Mouse (Mus musculus) gastrocnemius, adult 2 months (tissue): ENCODE data around the gene Lbh. TPM values are rescaled to one million over a fixed set of nuclear protein-coding genes. Genes with fewer than 3 reads are reported as not detected.

Source experiments
- DNase-seq: peaks from one replicate; pipeline ENCODE4 v3.0.0; 2022
- H3K27ac ChIP-seq: fragments of 200-600 bp; 2 replicates; pipeline ENCODE4 v1.8.1; 2022; ENCODE audit warnings: mild to moderate bottlenecking
- H3K4me3 ChIP-seq: fragments of 200-600 bp; 2 replicates; pipeline ENCODE4 v1.8.1; 2022; ENCODE audit warnings: mild to moderate bottlenecking, moderate library complexity
- CTCF ChIP-seq: fragments of 200-600 bp; IDR thresholded peaks from 2 replicates; pipeline ENCODE4 v1.8.1; 2022; ENCODE audit warnings: antibody characterized with exemption, mild to moderate bottlenecking, moderate library complexity
- intact Hi-C: fragments of 180-260 bp; cut with DNase I; formaldehyde crosslinking; loops from one replicate; pipeline ENCODE4 v1.15.1; 2025
- total RNA-seq, 2 experiments: library from RNA; stranded (reverse); gene quantifications; 2 replicates each; pipeline ENCODE4 v1.2.3; 2021

The Lbh gene
- total RNA-seq, 2 experiments from 2014 or later: 5.5 to 8.3 TPM

GRCm38 (mm10) chr17:72901705-72902104 is 16.4 kb upstream of the Lbh start:
- intact Hi-C loops: no loop called here
- no peak overlapping the region for H3K27ac ChIP-seq
- no peak overlapping the region for H3K4me3 ChIP-seq
- no peak for DNase-seq
- no peak for TF ChIP-seq CTCF

- intact Hi-C loops: no loop called here
- Histone ChIP-seq H3K4me3 (no peak overlapping the region), H3K27ac (no peak overlapping the region)
- no peak for TF ChIP-seq CTCF
- no peak for DNase-seq
Observed at GRCm38 (mm10) chr17:72903321-72903720, 14.8 kb upstream of the Lbh start.

GRCm38 (mm10) chr17:72903921-72904421 is 14.1 kb upstream of the Lbh start:
- H3K27ac ChIP-seq: no peak overlapping the region
- no peak for DNase-seq
- intact Hi-C loops: no loop called here
- no peak for TF ChIP-seq CTCF
- H3K4me3 ChIP-seq: no peak overlapping the region

- DNase-seq: no peak
- TF ChIP-seq CTCF: no peak
- Histone ChIP-seq H3K4me3 (no peak overlapping the region), H3K27ac (no peak overlapping the region)
- intact Hi-C loops: no loop called here
Observed at GRCm38 (mm10) chr17:72904873-72905272, 13.2 kb upstream of the Lbh start.

GRCm38 (mm10) chr17:72906231-72906896 is 11.7 kb upstream of the Lbh start:
- TF ChIP-seq CTCF: no peak
- DNase-seq: no peak
- Histone ChIP-seq H3K4me3 (no peak overlapping the region), H3K27ac (no peak overlapping the region)
- intact Hi-C loops: no loop called here

GRCm38 (mm10) chr17:72907211-72907610 is 10.9 kb upstream of the Lbh start:
- no peak for DNase-seq
- H3K27ac ChIP-seq: no peak overlapping the region
- intact Hi-C loops: no loop called here
- no peak overlapping the region for H3K4me3 ChIP-seq
- no peak for TF ChIP-seq CTCF

- no peak for TF ChIP-seq CTCF
- no peak overlapping the region for H3K4me3 ChIP-seq
- H3K27ac ChIP-seq: no peak overlapping the region
- no peak for DNase-seq
- intact Hi-C loops: no loop called here
Observed at GRCm38 (mm10) chr17:72907777-72908176, 10.3 kb upstream of the Lbh start.

GRCm38 (mm10) chr17:72908561-72908960 is 9.5 kb upstream of the Lbh start:
- intact Hi-C loops: no loop called here
- H3K27ac ChIP-seq: no peak overlapping the region
- DNase-seq: no peak
- no peak overlapping the region for H3K4me3 ChIP-seq
- no peak for TF ChIP-seq CTCF

GRCm38 (mm10) chr17:72909061-72909852 is 8.8 kb upstream of the Lbh start:
- Histone ChIP-seq H3K27ac (no peak overlapping the region), H3K4me3 (no peak overlapping the region)
- TF ChIP-seq CTCF: no peak
- intact Hi-C loops: no loop called here
- DNase-seq: no peak

GRCm38 (mm10) chr17:72911283-72911682 is 6.8 kb upstream of the Lbh start:
- no peak overlapping the region for H3K4me3 ChIP-seq
- intact Hi-C loops: no loop called here
- peak; percentile 35; the same call in 1 of the 2 replicates for TF ChIP-seq CTCF
- H3K27ac ChIP-seq: peak overlapping the region; percentile 16; the same call in 1 of the 2 replicates
- DNase-seq: peak; percentile 67

- no peak overlapping the region for H3K4me3 ChIP-seq
- peak overlapping the region; percentile 16; the same call in 1 of the 2 replicates for H3K27ac ChIP-seq
- intact Hi-C loops: no loop called here
- DNase-seq: no peak
- no peak for TF ChIP-seq CTCF
Observed at GRCm38 (mm10) chr17:72911751-72912150, 6.4 kb upstream of the Lbh start.

GRCm38 (mm10) chr17:72914082-72914481 is 4.0 kb upstream of the Lbh start:
- no peak for DNase-seq
- no peak overlapping the region for H3K27ac ChIP-seq
- intact Hi-C loops: no loop called here

More at GRCm38 (mm10) chr17:72914082-72914481, 4.0 kb upstream of the Lbh start:
- no peak overlapping the region for H3K4me3 ChIP-seq
- TF ChIP-seq CTCF: no peak
